Mouse (Mus musculus) megakaryocyte-erythroid progenitor cell, adult 5-6 weeks (primary cell): Measurements from ENCODE around the gene Hbq1b. TPM values are rescaled to one million over a fixed set of nuclear protein-coding genes. Genes with fewer than 3 reads are reported as not detected.

Source experiments
- ATAC-seq: replicated peaks from 2 replicates; pipeline ENCODE4 v1.8.0; 2016; ENCODE audit warnings: mild to moderate bottlenecking, inconsistent platforms; ENCODE audit not compliant: severe bottlenecking, poor library complexity, low FRiP score, low TSS enrichment
- total RNA-seq, 2 experiments: library from RNA; stranded (forward) in 1 of 2; stranded (reverse) in 1 of 2; fragments of 200-1000, 215-1000 nt in 1 of 2; fragments of >200 nt in 1 of 2; fragmentation: Nextera tagmentation in 1 of 2; gene quantifications; 2 replicates each; pipeline ENCODE4 v1.2.3; 2014 to 2017

Gene Hbq1b
- total RNA-seq, 2 experiments from 2014 or later = not detected

DNA sequence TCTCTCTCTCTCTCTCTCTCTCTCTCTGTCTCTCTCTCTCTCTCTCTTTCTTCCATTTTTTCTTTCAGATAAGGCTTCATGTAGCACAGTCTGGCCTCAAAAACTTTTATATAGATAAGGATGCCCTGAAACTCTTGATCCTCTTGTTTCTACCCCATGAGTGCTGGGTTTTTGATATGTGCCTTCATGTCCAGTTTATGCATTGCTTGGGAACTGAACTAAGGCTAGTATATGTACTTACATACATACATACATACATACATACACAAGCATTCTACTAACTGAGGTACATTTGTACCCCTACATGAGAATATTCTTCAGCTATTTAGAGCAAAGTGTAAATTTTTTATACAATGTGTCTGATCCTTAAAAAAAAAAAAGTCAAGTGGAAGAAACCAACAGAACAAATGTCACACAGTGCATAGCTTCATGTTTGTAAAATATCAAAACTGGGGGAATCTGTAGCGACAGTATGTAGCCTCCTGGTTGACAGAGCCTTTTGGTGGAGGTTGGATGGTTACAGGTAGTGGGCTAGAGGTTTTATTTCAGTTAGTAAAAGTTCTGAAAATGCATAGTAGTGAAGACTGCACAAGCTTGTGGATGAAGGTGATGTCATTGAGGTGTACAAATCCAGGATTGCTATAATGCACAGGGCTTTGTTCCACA lies 11.2 kb downstream of the Hbq1b start:
- no peak for ATAC-seq

DNA sequence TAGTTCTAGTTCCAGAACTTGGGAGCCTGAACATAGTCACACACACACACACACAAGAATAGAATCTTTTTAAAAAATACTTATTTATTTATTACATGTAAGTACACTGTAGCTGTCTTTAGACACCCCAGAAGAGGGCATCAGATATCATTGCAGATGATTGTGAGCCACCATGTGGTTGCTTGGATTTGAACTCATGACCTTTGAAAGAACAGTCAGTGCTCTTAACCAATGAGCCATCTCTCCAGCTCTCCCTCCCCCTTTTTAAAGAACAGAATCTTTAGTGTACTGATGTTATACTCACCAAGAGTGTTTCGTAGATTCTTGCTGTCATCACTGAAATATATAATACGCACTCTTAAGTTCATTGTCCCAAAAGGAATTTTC lies 11.8 kb downstream of the Hbq1b start:
- no peak for ATAC-seq

GRCm38 (mm10) chr11:32299865-32300264 lies 13.1 kb downstream of the Hbq1b start, which contains the start of gene Hbq1a:
Gene Hbq1a, plus strand, starts transcription at chr11:32300069.
- peak; percentile 46; the same call in 1 of the 2 replicates for ATAC-seq

- ATAC-seq = no peak
Measured at GRCm38 (mm10) chr11:32300279-32301267, 13.8 kb downstream of the Hbq1b start.

DNA sequence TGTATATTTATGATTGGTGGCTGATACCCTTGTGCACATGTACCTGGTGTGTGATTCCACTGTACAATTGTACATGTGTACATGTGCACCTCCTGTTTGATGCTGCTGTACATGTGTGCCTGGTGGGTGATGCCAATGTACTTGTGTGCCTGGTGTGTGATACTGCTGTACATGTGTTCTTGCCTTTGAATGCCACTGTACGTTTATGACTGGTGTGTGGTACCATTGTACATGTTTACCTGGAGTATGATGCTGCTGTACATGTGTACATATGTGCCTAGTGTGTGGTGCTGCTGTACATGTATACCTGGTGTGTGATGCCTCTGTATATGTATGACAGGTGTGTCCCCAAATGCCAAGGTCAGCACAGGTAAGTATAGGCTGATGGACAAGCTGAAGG lies 14.7 kb downstream of the Hbq1b start:
- no peak for ATAC-seq

GRCm38 (mm10) chr11:32302824-32303419 lies 16.2 kb downstream of the Hbq1b start:
- no peak for ATAC-seq

DNA sequence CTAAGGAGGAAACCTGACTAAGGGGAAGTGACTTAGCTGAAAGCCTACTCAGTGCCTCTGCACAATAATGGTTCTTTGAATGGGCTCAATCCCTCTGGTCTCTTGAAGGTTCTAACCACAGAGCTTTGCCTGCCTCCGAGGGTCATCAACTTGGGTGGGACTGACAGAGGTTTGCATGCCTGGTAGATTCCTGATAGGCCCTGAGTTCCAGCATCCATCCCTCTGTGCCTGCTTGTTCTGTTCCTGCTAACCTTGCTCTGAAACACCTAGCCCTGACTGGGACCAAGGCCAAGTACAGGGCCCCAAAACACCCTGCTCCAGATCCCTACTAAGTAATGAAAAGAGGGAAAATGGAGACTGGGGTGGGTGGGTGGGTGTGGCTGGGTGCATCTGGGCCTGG lies 16.7 kb downstream of the Hbq1b start:
- no peak for ATAC-seq

DNA sequence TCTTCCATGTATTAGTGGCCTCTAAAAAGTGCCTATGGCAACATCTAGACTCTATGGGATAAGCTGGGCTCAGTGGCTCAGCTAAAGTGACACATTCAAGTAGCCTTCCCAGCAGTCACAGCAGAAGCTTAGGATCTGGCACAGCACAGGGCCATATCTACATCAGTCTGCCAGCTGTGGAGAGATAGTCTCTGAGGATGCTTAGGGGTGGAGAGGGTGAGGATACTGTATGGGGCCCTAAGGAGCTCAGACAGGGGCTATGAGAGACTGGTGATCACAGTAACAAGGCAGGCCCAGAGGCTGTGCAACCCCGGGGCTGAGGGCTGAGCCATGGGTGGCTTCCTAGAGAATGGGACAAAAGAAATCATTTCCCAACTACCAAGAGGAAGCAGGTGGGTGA lies 20.2 kb downstream of the Hbq1b start:
- ATAC-seq = no peak

- ATAC-seq = no peak
Measured at GRCm38 (mm10) chr11:32309446-32309845, 22.7 kb downstream of the Hbq1b start.

DNA sequence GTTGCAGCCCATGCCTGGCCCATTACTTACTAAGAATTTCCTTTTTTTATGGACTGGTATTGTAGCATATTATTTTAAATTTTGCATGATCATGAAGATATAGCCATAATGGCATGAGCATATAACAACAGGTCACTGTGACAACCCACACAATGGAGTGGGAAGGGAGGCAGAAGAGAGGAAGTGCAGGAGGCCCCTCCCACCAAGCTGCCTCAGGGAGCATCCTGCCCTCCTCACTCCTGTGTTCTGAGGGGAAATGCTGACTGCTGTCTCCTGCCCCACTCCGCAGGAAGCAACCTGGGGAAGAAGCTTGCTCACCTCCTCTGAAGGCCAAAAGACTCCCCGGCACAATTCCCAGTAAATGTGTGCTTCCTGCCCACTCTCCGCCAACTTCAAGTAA lies 23.2 kb downstream of the Hbq1b start:
- no peak for ATAC-seq

DNA sequence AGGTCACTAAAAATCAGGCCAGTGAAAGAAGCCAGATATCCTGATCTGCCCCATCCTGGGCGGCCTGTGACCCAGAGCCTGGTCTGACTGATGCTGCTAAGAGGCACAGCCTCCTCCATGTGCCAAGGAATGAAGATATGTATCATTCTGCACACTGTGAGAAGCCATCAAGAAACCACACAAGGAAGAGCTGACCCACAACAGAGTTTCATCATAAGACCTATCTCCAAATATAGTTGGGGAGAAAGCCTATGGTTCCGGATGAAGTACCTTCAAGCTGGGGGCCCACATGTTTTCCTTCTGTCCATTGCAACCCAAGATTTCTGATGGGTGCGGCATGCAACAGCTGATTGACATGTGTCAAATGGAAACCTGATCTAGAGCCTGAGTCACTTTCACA lies 29.2 kb downstream of the Hbq1b start:
- ATAC-seq = no peak

DNA sequence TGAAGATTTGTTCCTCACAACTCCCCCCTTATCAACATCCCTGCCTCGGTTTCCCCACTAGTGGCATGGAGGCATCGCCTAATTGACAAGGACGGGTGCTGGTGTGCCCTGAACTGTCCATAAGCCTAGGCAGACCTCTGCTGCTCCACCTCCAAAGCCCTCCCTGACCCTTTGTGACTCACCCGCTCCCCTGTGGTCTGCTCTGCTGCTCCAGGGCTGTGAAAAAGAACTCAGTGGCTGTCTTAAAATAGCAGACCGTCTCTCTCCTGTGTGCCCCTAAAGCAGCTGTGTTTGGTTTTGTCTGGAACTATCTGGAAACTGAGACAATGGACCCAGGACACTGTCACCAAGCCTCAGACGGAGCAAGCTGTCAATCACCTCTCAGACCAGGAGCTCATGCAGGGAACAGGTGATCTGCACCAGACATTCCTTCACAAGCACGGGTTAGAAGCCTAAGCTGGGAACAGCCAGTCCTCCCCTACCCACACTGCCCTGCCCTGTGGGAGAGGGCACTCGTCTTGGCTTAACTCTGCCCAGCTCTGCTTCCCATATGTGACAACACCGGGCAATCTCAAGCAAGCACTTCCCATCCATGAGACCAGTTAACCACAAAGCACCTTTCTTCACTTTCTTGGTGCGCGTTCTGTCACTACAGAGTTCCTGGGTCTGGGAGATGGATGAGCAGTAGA lies 33.9 kb downstream of the Hbq1b start:
- no peak for ATAC-seq

GRCm38 (mm10) chr11:32321196-32321565 lies 34.4 kb downstream of the Hbq1b start:
- ATAC-seq = peak; percentile 71

- peak; percentile 77 for ATAC-seq
Measured at GRCm38 (mm10) chr11:32324609-32325008, 37.8 kb downstream of the Hbq1b start.

DNA sequence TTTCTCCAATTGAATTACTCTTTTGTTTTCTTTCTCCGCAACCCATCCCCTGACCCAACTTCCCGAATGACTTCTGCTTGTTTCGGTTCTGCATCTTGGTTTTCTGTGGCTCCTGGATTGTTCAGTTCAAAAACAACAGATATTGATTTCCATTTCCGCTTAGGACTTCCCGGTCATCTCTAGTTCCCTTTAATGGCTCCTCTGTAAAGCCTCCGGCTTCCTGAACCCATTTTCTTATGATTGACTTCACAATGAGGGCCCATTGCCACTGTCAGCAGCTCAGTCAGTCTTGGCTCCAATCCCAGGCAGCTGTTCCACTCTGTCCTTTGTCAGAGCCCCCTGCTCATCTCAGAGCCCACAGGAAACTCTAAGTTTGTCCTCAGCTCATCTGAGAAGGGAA lies 44.3 kb downstream of the Hbq1b start:
- no peak for ATAC-seq

DNA sequence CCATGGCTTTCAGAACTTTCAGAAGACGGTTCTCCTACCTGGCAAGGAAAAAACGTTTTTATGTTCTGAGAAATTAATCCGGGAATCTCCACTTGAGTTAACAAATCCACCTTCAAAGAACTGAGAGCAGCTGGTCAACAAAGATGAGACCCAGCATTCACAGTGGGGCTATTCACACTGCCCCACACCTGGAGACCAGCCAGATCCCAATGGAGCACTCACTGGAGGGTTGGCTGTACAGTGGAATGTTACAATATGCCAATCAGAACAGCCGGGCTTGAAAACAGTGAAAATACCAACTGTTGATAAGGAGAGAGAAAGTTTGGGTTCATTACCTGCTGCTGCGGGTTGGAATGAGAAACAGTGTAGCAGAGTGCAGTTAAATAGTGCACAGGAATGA lies 45.1 kb downstream of the Hbq1b start:
- ATAC-seq = no peak

- no peak for ATAC-seq
Measured at GRCm38 (mm10) chr11:32333235-32333634, 46.5 kb downstream of the Hbq1b start.

GRCm38 (mm10) chr11:32336435-32336907 lies 49.7 kb downstream of the Hbq1b start:
- no peak for ATAC-seq
